Mouse (Mus musculus): ENCODE results near the gene Atoh8. TPM values are rescaled to one million over a fixed set of nuclear protein-coding genes. Genes with fewer than 3 reads are reported as not detected.

The Atoh8 gene
- polyA plus RNA-seq, 1 experiment from 2014 or later: 15.9 TPM

GRCm38 (mm10) chr6:72200595-72201256, 34.7 kb downstream of the Atoh8 start:
- Histone ChIP-seq H3K27me3 (ENCODE audit: insufficient read depth, poor library complexity, severe bottlenecking) (peaks cover 4% of the 10 kb centered on the region), H3K9me3 (peaks cover 2% of the 10 kb centered on the region; the same call in 1 of the 2 replicates), H3K4me3 (no peak overlapping the region), H3K36me3 (peaks cover 8% of the 10 kb centered on the region), H3K4me1 (replicated peaks) (peaks cover 36% of the 10 kb centered on the region), H3K27ac (peak overlapping the region; percentile 83)
- WGBS: 30% methylated on average over 11 of the region's 11 CpGs
- peak; percentile 54 for DNase-seq (ENCODE audit: low spot score)

- Histone ChIP-seq H3K27ac (no peak overlapping the region), H3K36me3 (no peaks in the 10 kb centered on the region), H3K9me3 (peaks cover 7% of the 10 kb centered on the region; the same call in 1 of the 2 replicates), H3K4me3 (no peak overlapping the region), H3K27me3 (ENCODE audit: insufficient read depth, poor library complexity, severe bottlenecking) (peaks cover 11% of the 10 kb centered on the region), H3K4me1 (replicated peaks) (peaks cover 26% of the 10 kb centered on the region)
- DNase-seq (ENCODE audit: low spot score): no peak
Measured at GRCm38 (mm10) chr6:72197515-72197914, 37.9 kb downstream of the Atoh8 start.

GRCm38 (mm10) chr6:72196660-72197059, 38.7 kb downstream of the Atoh8 start:
- Histone ChIP-seq H3K4me3 (no peak overlapping the region), H3K9me3 (peaks cover 7% of the 10 kb centered on the region; the same call in 1 of the 2 replicates), H3K27me3 (ENCODE audit: insufficient read depth, poor library complexity, severe bottlenecking) (peaks cover 12% of the 10 kb centered on the region), H3K27ac (no peak overlapping the region), H3K4me1 (replicated peaks) (peaks cover 18% of the 10 kb centered on the region), H3K36me3 (no peaks in the 10 kb centered on the region)
- 83% methylated on average over 3 of the region's 3 CpGs for WGBS
- DNase-seq (ENCODE audit: low spot score): no peak

GRCm38 (mm10) chr6:72190577-72190976, 44.8 kb downstream of the Atoh8 start:
- no peaks in the 10 kb centered on the region for H3K36me3 ChIP-seq
- H3K9me3 ChIP-seq: peaks cover 4% of the 10 kb centered on the region; the same call in 1 of the 2 replicates
- 62% methylated on average over 5 of the region's 5 CpGs for WGBS
- no peak overlapping the region for H3K4me3 ChIP-seq
- peak overlapping the region; percentile 45; the same call in 1 of the 2 replicates for H3K27ac ChIP-seq
- peaks cover 27% of the 10 kb centered on the region for H3K4me1 ChIP-seq (replicated peaks)
- DNase-seq (ENCODE audit: low spot score): no peak
- peaks cover 62% of the 10 kb centered on the region for H3K27me3 ChIP-seq (ENCODE audit: insufficient read depth, poor library complexity, severe bottlenecking)

GRCm38 (mm10) chr6:72190120-72190519, 45.3 kb downstream of the Atoh8 start:
- H3K9me3 ChIP-seq: peaks cover 4% of the 10 kb centered on the region; the same call in 1 of the 2 replicates
- no peak overlapping the region; the same call in 1 of the 2 replicates for H3K27ac ChIP-seq
- DNase-seq (ENCODE audit: low spot score): no peak
- peaks cover 27% of the 10 kb centered on the region for H3K4me1 ChIP-seq (replicated peaks)
- peaks cover 62% of the 10 kb centered on the region for H3K27me3 ChIP-seq (ENCODE audit: insufficient read depth, poor library complexity, severe bottlenecking)
- no peak overlapping the region for H3K4me3 ChIP-seq
- WGBS: 36% methylated on average over 6 of the region's 6 CpGs
- no peaks in the 10 kb centered on the region for H3K36me3 ChIP-seq

GRCm38 (mm10) chr6:72189061-72189863, 46.1 kb downstream of the Atoh8 start:
- DNase-seq (ENCODE audit: low spot score): peak; percentile 48
- Histone ChIP-seq H3K4me1 (replicated peaks) (peaks cover 27% of the 10 kb centered on the region), H3K4me3 (peak overlapping the region; percentile 47), H3K27me3 (ENCODE audit: insufficient read depth, poor library complexity, severe bottlenecking) (peaks cover 66% of the 10 kb centered on the region), H3K9me3 (peaks cover 4% of the 10 kb centered on the region; the same call in 1 of the 2 replicates), H3K27ac (peak overlapping the region; percentile 83), H3K36me3 (no peaks in the 10 kb centered on the region)
- 4% methylated on average over 29 of the region's 29 CpGs for WGBS

GRCm38 (mm10) chr6:72186809-72187208, 48.6 kb downstream of the Atoh8 start:
- Histone ChIP-seq H3K4me1 (replicated peaks) (peaks cover 27% of the 10 kb centered on the region), H3K9me3 (no peaks in the 10 kb centered on the region), H3K27ac (0 out of 2 replicates have a peak overlapping the region, but pooled peaks have one; percentile 12), H3K36me3 (no peaks in the 10 kb centered on the region), H3K27me3 (ENCODE audit: insufficient read depth, poor library complexity, severe bottlenecking) (peaks cover 58% of the 10 kb centered on the region), H3K4me3 (no peak overlapping the region)
- no peak for DNase-seq (ENCODE audit: low spot score)
- 78% methylated on average over 6 of the region's 6 CpGs for WGBS

- no peak overlapping the region for H3K27ac ChIP-seq
- no peak overlapping the region for H3K4me3 ChIP-seq
- H3K27me3 ChIP-seq (ENCODE audit: insufficient read depth, poor library complexity, severe bottlenecking): peaks cover 51% of the 10 kb centered on the region
- H3K36me3 ChIP-seq: no peaks in the 10 kb centered on the region
- DNase-seq (ENCODE audit: low spot score): peak; percentile 84
- no peaks in the 10 kb centered on the region for H3K9me3 ChIP-seq
- 5% methylated on average over 6 of the region's 6 CpGs for WGBS
- H3K4me1 ChIP-seq (replicated peaks): peaks cover 27% of the 10 kb centered on the region
Measured at GRCm38 (mm10) chr6:72185893-72186490, 49.4 kb downstream of the Atoh8 start.

GRCm38 (mm10) chr6:72184576-72184975, 50.8 kb downstream of the Atoh8 start:
- Histone ChIP-seq H3K36me3 (no peaks in the 10 kb centered on the region), H3K4me1 (replicated peaks) (peaks cover 17% of the 10 kb centered on the region), H3K27me3 (ENCODE audit: insufficient read depth, poor library complexity, severe bottlenecking) (peaks cover 37% of the 10 kb centered on the region), H3K27ac (no peak overlapping the region), H3K9me3 (no peaks in the 10 kb centered on the region), H3K4me3 (no peak overlapping the region)
- DNase-seq (ENCODE audit: low spot score): no peak
- 89% methylated on average over 5 of the region's 5 CpGs for WGBS

- 85% methylated on average over 12 of the region's 12 CpGs for WGBS
- H3K27me3 ChIP-seq (ENCODE audit: insufficient read depth, poor library complexity, severe bottlenecking): peaks cover under 1% of the 10 kb centered on the region; the same call in 1 of the 2 replicates
Measured at GRCm38 (mm10) chr6:72179562-72180502, 55.5 kb downstream of the Atoh8 start.

GRCm38 (mm10) chr6:72179006-72179405, 56.4 kb downstream of the Atoh8 start:
- H3K4me3 ChIP-seq: no peak overlapping the region
- no peak for DNase-seq (ENCODE audit: low spot score)
- WGBS: 90% methylated on average over 3 of the region's 3 CpGs
- H3K36me3 ChIP-seq: no peaks in the 10 kb centered on the region
- H3K9me3 ChIP-seq: no peaks in the 10 kb centered on the region
- no peak overlapping the region for H3K27ac ChIP-seq
- H3K4me1 ChIP-seq (replicated peaks): peaks cover 16% of the 10 kb centered on the region
- H3K27me3 ChIP-seq (ENCODE audit: insufficient read depth, poor library complexity, severe bottlenecking): no peaks in the 10 kb centered on the region

More at GRCm38 (mm10) chr6:72179562-72180502, 55.5 kb downstream of the Atoh8 start:
- Histone ChIP-seq H3K27ac (no peak overlapping the region), H3K4me1 (replicated peaks) (peaks cover 16% of the 10 kb centered on the region), H3K4me3 (no peak overlapping the region), H3K36me3 (no peaks in the 10 kb centered on the region), H3K9me3 (no peaks in the 10 kb centered on the region)
- DNase-seq (ENCODE audit: low spot score): no peak

- no peaks in the 10 kb centered on the region for H3K36me3 ChIP-seq
- H3K4me3 ChIP-seq: no peak overlapping the region
- no peaks in the 10 kb centered on the region for H3K27me3 ChIP-seq (ENCODE audit: insufficient read depth, poor library complexity, severe bottlenecking)
- H3K27ac ChIP-seq: no peak overlapping the region
- no peak for DNase-seq (ENCODE audit: low spot score)
- no peaks in the 10 kb centered on the region for H3K9me3 ChIP-seq
- H3K4me1 ChIP-seq (replicated peaks): peaks cover 16% of the 10 kb centered on the region
- 74% methylated on average over 3 of the region's 3 CpGs for WGBS
Measured at GRCm38 (mm10) chr6:72177417-72177816, 58.0 kb downstream of the Atoh8 start.

Data from hindbrain, embryonic 10.5 days (tissue).